Mouse (Mus musculus) CH12.LX (cell line): ENCODE data around the gene Mbtps1.

ENCODE experiments used
- MAX ChIP-seq: IDR thresholded peaks from 2 replicates; pipeline ENCODE4 v1.6.1; 2011; ENCODE audit warnings: low read length, improper control_type of control experiment
- MAZ ChIP-seq: IDR thresholded peaks from 2 replicates; pipeline ENCODE4 v1.6.1; 2012; ENCODE audit warnings: low read depth, mild to moderate bottlenecking, inconsistent platforms, low read length, improper control_type of control experiment, moderate library complexity
- POLR2A ChIP-seq: IDR thresholded peaks from 2 replicates; pipeline ENCODE4 v1.6.1; 2011; ENCODE audit warnings: low read depth, mild to moderate bottlenecking, improper control_type of control experiment, low read length
- ZMIZ1 ChIP-seq: IDR thresholded peaks from 2 replicates; pipeline ENCODE4 v1.6.1; 2012; ENCODE audit warnings: low read depth, mild to moderate bottlenecking, inconsistent platforms, low read length, improper control_type of control experiment

GRCm38 (mm10) chr8:119511722-119512121 lies 46.8 kb downstream of the Mbtps1 start:
- TF ChIP-seq ZMIZ1: no peak
- TF ChIP-seq MAX: no peak
- no peak for TF ChIP-seq MAZ
- no peak for TF ChIP-seq POLR2A
